Mouse (Mus musculus): ENCODE data around the gene Camta1.

GRCm38 (mm10) chr4:151377731-151378130 is 483.9 kb downstream of the Camta1 start:
- no peak for TF ChIP-seq CTCF (IDR thresholded peaks at IDR 0.05; ENCODE audit: low read depth, low read length)
- TF ChIP-seq POLR2A (IDR thresholded peaks at IDR 0.05; ENCODE audit: borderline replicate concordance, low read depth, low read length), result no peak

Measured in bone marrow macrophage, adult 2 months (primary cell).